Mouse (Mus musculus) T-helper 17 cell (primary cell): ENCODE measurements around the gene Gm8180.
"Not testable (repeated sequence)": the region's sequence is repeated elsewhere in the genome, so short reads cannot be mapped to it uniquely, and the experiment has no call there.

Experiments
- in situ Hi-C, 2 experiments: fragments of 300-600 bp; cut with MboI, MseI; formaldehyde crosslinking; loops; 1 replicate in 1 of 2; 2 replicates in 1 of 2; pipeline ENCODE4 v1.15.1; 2025; ENCODE audit warnings: high pct_unique_total_duplicates in 2 of 2

Gene Gm8180

DNA sequence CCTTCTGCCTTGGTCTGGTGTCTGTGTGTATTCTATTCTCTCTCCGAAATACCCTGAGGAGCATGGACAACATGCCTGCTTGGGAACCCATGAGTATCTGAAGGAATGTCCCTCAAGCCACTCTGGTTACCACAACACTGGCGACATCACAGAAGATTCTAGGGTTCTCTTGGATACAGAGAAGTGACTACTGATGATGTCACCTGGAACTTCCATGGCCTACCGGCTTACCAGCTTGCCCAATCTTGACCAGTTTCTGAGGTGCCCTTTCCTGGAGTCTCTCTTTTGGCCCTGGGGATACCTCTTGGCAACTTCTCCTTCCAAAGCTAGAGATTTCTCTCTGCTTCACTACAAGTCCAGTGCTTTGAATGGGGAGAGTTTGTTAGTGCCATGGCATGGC, at the start of gene Gm8180:
Gene Gm8180, minus strand, starts transcription at position 101 of the 400 bp plus-strand sequence.
- in situ Hi-C loops: loop anchor here (5.0 to 25.0 kb wide), 3 partner anchors 57 to 922 kb away; partner anchors contain the start of genes Gm16506 (in 1 of the 2) and Gm21977 (in 1 of the 2)

DNA sequence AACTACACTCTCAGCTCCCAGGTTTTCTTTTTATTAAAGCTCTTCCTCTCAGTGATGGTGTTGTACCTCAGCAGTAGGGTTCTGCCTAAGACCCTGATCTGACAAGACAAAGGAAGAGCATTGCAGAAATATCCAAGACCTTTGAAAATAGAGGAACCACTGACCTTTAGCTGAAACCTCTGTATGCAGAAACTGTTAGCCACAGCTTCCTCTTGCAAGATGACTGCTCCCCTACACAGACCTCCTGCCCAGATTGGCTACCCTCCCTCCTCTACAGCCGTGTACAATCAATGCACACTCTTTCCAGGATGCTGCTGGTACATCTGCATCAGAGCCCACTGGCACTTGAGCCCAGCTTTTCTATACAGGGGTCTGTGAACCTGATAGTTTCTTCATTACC, 45.8 kb upstream of the Gm8180 start:
- in situ Hi-C loops: loop anchor here in 1 of 2 experiments (5.0 kb wide), 1 partner anchor 57 kb away; no protein-coding TSS in a partner anchor

DNA sequence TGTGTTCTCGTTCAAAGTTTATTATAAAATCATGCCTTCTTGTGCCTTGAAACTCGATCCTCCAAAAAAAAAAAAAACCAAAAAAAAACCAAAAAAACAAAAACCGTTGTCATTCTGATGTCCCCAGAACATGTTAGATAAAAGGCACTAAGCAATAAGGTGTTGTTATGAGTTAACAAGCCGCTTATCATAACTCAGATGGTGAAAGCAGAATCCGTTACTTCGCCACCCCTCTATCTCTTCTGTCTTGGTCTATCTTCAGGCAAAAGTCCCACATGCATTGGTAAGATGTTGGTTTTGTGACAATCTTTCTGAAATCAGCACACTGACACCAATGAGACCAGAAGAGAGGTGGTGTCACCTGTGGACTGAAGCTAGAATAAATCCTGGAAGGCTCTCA, 39.6 kb upstream of the Gm8180 start:
- in situ Hi-C loops: loop anchor here in 1 of 2 experiments (5.0 kb wide), 2 partner anchors 53 to 273 kb away; partner anchors contain the start of gene Ear1

DNA sequence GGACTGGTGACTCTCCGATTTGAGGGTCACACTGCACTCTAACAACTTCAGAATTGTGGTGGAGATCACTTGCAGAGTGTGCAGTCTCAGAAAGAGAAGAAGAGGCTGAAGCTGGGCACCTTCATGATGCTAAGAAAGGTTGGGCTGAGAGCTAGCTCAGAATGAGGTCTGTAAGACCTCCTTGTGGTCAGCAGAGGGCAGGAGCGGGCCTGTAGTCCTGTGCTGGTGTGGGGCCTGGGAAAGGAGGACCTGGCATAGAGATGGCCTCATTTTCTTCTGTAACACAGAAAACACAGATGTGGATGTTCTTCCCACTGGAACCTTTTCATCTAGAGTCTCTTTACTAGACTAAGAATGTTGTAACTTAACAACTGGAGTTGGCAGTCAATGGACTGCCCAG, 37.3 kb upstream of the Gm8180 start:
- in situ Hi-C loops: loop anchor here in 1 of 2 experiments (5.0 kb wide), 2 partner anchors 55 to 275 kb away; partner anchors contain the start of gene Ear1

DNA sequence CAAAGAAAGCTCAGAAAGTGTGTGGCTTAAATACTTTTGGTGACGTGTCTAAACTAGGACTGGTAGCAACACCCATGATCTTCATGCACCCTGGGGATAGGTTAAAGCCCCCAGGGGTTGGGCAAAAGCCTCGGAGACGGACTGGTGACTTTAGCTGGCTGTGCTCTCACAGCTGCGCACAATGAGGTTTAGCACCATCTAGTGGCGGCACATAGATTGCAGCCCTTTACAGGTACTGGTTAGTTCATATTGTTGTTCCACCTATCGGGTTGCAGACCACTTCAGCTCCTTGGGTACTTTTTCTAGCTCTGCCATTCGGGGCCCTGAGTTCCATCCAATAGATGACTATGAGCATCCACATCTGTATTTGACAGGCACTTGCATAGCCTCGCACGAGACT, 27.9 kb upstream of the Gm8180 start:
- in situ Hi-C loops: loop anchor here in 1 of 2 experiments (5.0 kb wide), 1 partner anchor 295 kb away; no protein-coding TSS in a partner anchor

DNA sequence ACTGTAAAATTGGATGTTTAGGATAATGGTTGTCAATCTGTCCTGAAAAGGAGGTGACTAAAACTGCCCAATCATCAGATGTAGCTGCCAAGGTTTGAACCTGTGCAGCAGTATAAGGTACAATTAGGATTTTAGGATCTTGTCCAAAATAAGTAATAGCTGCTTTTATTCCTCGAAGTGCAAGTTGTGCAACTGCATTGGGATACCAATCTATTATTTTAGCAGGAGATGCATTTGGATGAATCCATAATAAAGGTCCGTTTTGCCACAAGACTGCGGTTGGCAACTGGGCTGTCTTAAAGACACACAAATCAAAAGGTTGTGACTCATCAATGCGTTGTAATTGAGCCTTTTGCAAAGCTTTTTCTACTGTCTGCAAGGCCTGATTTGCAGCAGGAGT, 23.6 kb upstream of the Gm8180 start:
- in situ Hi-C loops: not testable (repeated sequence)

DNA sequence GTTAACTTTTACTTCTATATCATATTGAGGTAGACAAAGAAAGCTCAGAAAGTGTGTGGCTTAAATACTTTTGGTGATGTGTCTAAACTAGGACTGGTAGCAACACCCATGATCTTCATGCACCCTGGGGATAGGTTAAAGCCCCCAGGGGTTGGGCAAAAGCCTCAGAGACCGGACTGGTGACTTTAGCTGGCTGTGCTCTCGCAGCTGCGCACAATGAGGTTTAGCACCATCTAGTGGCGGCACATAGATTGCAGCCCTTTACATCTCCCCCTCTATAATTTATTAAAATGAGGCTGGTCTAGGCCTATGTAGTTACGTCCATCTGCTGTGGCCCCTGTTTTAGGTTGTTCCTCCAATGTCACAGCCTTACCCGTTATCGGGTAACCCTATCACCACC, 19.9 kb upstream of the Gm8180 start:
- in situ Hi-C loops: not testable (repeated sequence)

DNA sequence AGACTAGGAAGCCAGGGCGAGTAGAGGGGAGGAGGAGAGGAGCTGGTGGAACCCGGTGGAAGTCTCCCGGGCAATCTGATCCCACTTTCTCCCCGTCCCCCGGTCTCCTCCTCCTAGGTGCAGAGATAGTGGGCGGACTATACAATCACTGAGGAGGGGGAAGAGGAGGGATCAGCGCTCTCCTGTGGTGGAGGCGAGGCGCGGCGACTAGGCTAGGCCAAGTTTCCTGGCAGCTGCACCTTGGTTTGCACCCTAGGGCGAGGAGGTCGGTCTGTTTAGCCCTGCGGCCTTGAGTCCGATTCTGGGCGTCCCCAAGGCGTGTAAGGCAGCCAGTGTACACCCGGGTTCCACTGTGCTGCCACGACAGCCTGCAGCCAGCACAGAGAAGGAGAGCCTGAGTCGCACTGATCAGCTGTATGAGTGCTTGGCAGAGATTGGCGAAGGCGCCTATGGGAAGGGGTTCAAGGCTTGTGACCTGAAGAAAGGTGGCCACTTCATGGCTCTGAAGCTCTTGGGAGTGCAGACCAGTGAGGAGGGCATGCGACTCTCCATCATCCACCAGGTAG, 12.4 kb upstream of the Gm8180 start:
- in situ Hi-C loops: loop anchor here in 1 of 2 experiments (10.0 to 25.0 kb wide), 2 partner anchors 412 to 935 kb away; partner anchors contain the start of gene Gm21977

DNA sequence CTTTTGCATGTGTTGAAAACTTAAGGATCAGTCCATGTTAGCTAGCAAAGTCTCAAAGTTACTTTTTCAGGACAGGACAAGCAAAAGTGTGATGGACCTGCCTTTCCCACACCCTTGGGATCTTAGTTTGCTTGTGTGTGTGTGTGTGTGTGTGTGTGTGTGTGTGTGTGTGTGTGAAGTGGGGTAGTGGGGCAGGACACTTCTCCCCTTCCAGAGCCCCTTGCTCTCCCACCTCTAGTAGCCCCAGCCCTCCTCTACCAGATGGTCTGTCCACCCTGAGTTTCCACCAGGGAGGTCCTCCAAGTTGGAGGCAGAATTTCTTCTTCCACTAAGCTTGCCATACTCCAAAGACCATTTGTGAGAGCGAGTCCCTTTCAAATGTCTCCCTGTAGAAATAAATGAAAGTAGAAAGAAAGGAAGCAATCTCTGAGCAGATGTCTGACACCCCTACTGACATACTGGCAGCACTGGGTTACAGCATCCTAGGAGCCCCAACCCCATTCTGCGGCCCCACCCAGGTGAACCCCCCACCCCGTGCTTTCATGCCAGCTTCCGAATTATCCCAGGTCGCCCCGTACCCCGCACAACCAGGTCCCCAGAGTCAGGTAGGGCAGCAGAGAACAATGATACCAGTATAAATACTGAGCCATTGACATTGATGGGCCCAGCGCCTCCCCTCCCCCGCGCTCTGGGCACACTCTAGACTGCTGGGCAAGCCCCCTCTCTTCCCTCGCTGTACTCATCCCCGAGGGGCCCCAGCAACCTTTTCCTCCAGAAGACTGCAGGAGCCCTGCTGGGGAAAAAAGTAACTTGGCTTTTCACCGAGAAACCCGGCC, 11.7 kb upstream of the Gm8180 start:
- in situ Hi-C loops: loop anchor here in 1 of 2 experiments (10.0 to 25.0 kb wide), 2 partner anchors 411 to 934 kb away; partner anchors contain the start of gene Gm21977

DNA sequence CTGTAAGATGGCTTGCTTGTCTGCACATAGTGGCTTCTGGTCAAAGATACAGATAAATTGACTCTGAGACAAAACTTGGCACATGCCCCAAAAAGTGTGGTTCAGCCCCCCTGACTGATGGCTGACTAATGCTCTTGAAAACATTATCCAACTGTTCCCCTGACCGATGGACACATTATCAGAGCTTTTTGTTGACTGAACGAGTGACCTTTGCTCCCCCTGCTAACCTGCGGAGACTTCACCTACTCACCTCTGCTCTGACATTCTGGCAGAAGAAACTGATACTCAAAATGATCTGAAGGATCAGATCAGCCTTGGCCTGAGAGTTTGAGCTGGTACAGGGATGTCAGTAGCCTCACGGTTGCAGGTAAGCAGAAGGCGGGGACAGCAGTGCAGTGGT, 9.3 kb upstream of the Gm8180 start:
- in situ Hi-C loops: loop anchor here in 1 of 2 experiments (10.0 to 25.0 kb wide), 2 partner anchors 409 to 932 kb away; partner anchors contain the start of gene Gm21977

DNA sequence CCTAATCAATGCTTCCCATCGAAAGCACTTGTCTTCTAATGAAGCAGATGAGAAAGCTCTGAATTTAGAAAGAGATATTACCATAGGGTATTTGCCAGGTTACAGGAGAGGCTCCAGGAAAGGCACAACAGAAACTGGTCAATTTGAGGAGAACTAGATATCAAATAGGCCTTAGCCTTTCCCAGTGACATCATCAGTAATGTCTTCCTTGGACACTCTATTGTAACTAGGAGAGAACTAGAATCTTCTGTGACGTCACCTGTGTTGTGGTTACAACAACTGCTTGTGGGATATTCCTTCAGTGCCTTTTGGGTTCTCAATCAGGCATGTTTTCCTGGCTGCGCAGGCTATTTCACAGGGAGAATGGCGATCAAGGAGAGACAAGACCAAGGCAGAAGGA, 37.0 kb downstream of the Gm8180 start, which contains the start of gene Gm6526:
Gene Gm6526, plus strand, starts transcription at position 301 of the 400 bp plus-strand sequence.
- in situ Hi-C loops: not testable (repeated sequence)
